Mouse (Mus musculus): ENCODE data around the gene Dynlt1a. TPM values are rescaled to one million over a fixed set of nuclear protein-coding genes. Genes with fewer than 3 reads are reported as not detected.
"Not testable (repeated sequence)": the region's sequence is repeated elsewhere in the genome, so short reads cannot be mapped to it uniquely, and the experiment has no call there.

Dynlt1a gene
- total RNA-seq, 2 experiments from 2014 or later: 14.9 to 16.2 TPM

DNA sequence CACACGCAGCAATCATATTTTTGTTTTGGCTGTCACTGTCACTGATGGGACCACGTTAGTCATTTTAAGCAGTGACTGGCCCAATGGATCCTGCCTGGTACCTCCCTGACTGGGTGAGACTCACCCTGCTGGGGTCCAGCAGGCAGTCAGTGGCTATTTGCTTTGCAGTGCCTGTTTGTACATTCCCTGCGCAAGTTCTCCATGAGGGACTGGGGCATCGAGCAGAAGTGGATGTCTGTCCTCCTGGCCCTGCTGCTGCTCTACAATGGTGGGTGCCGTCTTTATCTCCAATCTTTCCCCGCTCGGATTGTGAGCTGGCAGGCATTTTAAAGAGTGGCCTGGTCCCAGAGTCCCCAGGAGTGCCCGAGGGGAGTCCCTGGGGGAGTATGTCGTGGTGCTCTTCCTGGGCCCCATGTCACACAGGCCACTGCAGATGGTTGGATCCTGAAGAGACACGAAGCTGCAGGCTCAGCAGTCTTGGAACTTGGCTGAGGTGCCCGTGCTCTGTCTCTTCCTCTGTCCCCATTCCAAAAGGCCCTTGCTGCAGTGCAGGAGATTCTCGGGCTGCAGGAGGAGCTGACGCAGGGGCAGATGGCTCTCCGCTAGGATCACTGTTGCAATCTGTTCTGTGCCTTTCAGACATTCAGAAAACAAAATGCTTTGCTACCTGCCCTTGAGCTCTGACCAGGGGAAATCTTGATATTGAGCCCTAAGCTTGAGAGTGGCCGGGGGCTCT, 20.1 kb downstream of the Dynlt1a start:
- intact Hi-C loops (cut with DNase I); DNase-seq (ENCODE audit: low spot score in 2 of 2): not testable (repeated sequence)

DNA sequence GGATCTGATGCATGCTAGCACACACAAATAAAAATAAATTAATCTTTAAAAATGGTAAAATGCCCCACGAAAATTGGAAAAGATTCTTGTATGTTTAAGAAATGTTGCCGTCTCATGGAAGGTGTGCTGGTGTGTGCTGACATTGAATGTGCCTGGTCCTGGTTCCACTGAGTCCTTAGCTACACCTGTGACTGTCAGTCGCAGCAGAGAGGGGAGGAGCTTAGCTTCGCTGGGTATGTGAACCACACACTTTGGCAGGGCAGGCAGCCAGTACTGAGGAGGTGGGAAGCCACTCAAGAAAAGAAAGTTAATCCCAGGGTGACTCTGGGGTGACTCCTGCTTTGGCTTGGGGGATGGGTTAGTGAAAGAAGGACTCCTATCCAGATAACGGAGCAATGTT, 23.4 kb downstream of the Dynlt1a start:
- intact Hi-C loops (cut with DNase I): not testable (repeated sequence)

DNA sequence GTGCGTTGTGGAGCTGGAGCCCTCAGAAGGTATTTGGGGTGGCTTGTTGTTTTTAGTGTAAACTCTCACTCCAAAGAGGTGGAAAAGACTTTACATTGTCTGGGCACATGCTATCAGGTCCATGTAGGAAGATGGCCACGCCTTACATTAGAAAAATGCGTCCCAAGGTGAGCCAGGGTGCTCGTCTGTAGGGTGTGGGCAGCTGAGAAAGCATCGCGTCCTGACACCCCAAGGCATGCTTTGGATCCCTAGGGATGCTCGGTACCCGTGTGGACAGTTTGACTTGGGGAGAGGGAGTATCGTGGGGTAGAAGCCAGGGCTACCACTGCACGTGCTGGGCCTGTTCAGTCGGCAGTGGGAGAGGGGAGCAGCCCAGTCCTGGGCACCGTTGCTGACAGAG, 28.3 kb downstream of the Dynlt1a start:
- intact Hi-C loops (cut with DNase I): not testable (repeated sequence)

More for the DNA sequence above, 23.4 kb downstream of the Dynlt1a start:
- not testable (repeated sequence) for DNase-seq (ENCODE audit: low spot score in 2 of 2)

DNA sequence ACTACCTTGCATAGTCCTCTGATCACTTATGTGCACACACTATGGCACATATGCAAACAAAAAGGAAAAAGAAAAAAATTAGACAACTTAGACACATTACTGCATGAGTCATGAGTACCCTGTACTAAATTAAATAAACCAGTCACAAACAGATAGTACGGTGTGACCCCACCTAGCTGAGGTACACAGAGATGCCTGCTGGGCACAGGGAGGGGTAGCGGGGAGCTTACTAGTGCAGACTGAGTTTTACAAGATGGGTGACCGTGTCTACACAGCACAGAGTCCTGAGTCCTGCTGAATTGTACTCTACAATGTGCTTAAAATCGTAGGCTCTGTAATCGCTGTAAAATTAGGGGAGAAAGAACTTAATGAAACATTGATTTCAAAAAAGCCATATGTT, 31.1 kb downstream of the Dynlt1a start:
- DNase-seq (ENCODE audit: low spot score in 2 of 2); intact Hi-C loops (cut with DNase I): not testable (repeated sequence)

More for the DNA sequence above, 28.3 kb downstream of the Dynlt1a start:
- DNase-seq (ENCODE audit: low spot score in 2 of 2): not testable (repeated sequence)

DNA sequence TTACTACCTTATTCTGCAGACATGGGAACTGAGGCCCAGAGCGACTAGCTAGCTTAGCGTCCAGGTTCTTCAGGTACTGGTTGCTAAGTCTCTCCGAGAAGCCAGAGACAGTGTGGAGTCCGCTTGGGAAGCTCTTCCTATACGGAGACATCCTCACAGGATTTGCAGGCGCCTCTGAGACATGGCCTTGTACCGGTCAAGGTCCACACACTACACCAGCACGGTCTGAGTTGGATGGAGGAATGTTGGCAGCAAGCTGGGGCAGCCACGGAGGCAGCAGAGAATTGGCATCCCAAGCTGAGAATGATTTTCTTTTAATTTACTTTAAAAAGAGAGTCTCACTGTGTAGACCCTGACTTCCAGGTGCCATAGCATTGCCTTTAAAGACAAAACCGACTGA, 34.2 kb downstream of the Dynlt1a start:
- intact Hi-C loops (cut with DNase I); DNase-seq (ENCODE audit: low spot score in 2 of 2): not testable (repeated sequence)

DNA sequence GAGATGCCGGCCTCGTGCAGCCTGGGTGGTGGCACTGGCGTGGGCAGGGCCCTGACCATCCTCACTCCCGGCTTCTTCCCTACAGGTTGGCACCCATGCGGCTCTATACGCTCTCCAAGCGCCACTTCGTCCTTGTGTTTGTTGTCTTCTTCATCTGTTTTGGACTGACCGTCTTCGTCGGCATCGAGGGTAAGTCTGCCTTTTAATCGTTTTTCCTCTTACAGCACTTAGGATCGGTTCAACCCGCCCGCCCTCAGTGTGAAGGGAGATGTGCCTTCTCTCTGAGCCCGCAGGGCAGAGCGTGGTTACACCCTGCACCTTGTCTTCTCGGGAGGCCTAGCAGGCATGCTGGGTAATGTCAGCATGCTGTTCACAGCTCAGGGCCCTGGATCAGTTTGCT, 36.8 kb downstream of the Dynlt1a start:
- intact Hi-C loops (cut with DNase I); DNase-seq (ENCODE audit: low spot score in 2 of 2): not testable (repeated sequence)

DNA sequence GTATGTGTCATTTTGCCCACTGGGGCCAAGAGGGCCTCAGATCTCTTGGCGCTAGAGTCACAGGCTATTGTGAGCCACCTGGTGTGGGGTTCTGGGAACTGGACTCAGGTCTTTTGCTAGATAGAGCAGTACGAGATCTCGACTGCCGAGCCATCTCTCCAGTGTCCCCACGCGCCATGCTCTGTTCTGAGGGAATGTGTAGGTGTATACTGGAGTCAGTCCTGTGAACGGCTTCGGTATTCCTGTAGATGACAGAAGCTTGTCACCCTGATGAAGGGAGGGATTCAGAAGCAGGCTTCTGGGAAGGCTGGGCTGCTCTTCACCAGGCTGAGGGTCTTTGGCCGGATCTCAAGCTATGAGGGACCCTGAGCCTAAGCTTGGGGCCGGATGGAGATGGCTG, 37.5 kb downstream of the Dynlt1a start:
- intact Hi-C loops (cut with DNase I); DNase-seq (ENCODE audit: low spot score in 2 of 2): not testable (repeated sequence)

DNA sequence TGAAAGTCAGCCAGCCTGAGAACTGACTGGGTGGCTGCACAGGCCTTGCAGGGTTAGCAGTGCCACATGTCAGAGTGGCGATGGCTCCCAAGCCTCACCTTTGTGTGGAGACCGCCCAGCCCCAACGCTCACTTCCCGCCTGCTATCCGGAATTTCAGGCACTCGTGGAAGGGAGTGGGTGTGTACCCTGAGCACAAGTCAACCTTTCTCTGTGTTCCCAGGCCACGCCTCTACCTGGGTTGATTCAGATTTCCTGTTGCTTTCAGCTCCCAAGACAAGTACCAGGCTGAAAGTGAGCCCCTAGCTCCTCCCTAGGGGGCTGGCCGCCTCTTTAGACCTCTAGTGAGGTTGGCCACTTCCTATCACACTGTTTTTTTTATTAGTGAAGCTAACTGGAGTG, 38.1 kb downstream of the Dynlt1a start:
- DNase-seq (ENCODE audit: low spot score in 2 of 2); intact Hi-C loops (cut with DNase I): not testable (repeated sequence)

DNA sequence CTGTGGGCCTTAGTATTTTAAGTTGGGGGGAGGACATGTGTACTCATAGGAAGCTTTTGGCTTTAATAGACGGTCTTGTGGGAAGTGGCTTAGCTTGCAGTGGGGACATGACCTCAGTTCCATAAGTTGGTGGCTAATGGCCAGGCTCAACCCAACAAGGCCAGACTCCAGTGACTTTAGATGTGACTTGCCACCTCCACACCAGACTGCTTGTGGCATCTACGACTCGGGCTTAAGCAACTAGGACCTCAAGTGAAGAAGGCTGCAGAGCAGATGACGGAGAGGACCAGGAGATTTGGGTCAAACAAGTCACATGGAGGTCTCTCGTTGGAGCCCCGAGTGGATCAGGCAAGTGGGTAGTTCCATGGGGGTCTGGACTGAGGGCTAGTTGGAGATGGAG, 42.6 kb downstream of the Dynlt1a start:
- DNase-seq (ENCODE audit: low spot score in 2 of 2); intact Hi-C loops (cut with DNase I): not testable (repeated sequence)

DNA sequence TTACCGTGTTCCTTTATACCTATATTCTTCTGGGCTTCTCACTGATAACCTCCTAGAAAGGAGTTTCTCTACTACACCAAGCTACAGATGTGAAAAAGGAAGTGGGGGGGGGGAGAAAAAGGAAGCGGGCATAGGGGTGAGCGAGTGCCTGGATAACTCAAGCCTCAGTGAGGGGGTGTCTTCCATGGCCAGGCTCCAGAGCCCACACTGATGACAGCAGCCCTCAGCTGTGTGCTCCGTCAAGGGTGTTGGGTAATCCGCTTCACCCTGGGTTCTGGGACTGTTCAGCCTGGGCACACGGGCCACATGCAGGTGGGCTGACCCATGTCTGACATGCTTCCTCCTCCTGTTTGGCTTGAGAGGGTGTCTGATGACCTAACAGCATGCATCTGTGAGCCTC, 45.3 kb downstream of the Dynlt1a start:
- DNase-seq (ENCODE audit: low spot score in 2 of 2); intact Hi-C loops (cut with DNase I): not testable (repeated sequence)

DNA sequence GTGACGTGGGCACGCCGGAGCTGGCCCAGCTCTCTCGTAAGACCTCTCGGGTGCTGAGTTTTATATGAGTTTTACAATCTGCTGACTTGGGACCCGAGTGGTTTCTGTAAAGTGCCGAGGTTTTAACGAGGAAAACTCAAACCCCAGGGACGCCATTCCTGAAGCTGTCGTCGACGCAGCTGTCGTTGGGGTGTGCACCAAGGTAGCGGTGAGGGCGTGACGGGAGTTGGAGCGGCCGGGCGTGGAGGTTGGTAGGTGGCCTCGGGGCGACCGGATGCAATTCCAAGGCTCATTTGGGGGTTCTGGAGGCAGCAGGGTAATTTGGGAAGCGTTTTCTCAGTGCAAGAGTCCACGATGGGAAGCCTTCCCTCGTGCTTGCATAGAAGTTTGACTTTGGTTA, 46.5 kb downstream of the Dynlt1a start:
- DNase-seq (ENCODE audit: low spot score in 2 of 2); intact Hi-C loops (cut with DNase I): not testable (repeated sequence)

DNA sequence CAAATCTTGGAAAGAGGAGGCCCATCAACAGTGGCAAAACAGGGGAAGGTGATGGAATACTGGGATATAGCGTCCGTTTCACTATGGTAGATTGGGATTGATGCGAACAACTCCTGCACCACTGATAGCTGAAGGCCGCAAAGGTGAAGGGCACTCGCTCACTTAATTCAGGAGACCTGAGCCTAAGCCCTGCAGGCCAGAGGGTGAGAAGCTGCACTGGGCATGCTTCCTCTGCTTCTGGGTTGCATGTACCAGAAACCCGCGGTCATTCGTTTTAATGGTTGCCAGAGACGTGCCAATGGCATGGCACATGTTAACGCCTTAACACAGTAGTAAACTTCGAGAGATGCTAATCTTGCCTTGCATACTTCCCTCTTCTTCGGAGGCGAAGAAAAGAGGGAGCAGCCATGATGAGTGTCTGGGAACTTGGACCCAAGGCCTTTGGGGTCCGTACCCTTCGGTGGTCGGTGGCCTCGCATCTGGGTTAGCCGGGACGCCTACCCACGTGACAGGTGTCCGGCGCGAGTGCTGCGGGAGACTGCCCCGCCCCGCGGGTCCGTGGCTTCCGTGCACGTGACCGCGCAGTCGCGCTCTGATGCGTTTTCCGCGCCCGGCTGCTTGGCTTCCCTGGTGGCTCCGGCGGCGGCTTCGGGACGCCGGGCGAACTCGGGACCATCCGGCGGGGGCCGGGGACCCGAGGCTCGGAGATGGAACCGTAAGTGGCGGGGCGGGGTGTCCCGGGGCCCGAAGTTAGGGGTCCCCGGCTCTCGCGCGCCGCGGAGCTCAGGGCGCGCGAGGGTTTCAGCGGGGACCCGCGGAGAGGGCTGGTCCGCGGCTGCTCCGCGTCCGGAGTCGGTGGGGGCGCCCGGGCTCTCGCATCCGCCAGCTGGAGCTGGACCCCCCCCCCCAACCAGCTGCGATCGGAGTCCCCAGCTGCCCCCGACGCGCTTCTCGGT, 47.1 kb downstream of the Dynlt1a start:
- intact Hi-C loops (cut with DNase I); DNase-seq (ENCODE audit: low spot score in 2 of 2): not testable (repeated sequence)

DNA sequence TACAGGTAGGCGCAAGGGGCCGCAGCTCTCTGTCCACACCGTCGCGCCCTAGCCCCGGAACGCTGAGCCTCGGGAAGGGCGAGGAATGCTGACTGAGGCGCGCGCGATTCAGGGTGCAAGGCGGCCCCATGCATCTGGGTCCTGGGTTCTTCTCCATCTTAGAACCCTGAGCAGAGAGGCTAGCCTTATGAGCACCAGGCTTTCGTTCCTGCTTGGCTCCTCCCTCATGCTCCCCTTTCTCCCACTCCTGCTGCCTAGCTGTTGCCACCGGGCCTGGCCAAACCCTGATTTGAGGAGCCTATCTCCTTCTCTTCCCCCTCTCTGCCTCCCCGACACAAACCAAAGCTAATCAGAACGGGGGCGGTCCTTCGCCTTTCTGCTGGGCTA, 60.2 kb downstream of the Dynlt1a start:
- intact Hi-C loops (cut with DNase I): not testable (repeated sequence)
- DNase-seq (ENCODE audit: low spot score in 2 of 2): peak; percentile 71 to 90

DNA sequence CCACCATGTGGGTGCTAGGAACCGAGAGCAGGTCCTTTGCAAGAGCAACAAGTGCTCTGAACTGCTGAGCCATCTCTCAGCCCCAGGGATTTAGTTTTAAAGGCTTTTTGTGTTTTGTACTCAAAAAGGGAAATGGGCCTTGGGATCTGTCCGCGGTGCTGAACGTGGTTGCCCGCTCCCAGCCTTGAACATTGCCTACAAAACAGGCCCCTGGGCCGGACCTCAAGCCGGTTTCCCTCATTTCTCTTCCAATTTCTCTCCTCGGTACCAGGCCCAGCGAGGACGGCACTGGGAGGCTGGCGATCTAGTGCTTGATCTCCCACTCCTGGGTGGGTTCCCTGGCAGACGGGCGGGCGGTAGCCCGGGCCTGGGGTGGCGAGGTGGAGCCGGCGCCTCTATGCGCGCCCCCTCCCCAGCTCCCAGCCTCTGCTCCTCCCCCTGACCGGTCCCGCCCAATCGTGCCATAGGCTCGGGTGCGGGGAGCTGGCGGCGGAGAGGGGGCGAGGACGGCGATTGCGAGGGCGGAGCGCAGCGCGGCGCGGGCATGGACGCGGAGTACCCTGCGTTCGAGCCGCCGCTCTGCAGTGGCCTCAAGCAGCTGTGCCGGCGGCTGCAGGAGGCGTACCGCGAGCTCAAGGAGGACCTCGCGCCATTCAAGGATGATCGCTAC, 60.8 kb downstream of the Dynlt1a start, which contains the start of gene Tmem181a:
TSS of gene Tmem181a (plus strand) at position 461 of the 670 bp plus-strand sequence.
- DNase-seq (ENCODE audit: low spot score in 2 of 2); intact Hi-C loops (cut with DNase I): not testable (repeated sequence)

Other genes with a start within 250 kb of the Dynlt1a start
- 10 to 100 TPM; 15.5 to 16.3 TPM for gene Serac1, start 237.8 kb downstream of the Dynlt1a start, total RNA-seq (2021)
- gene Gtf2h5, start 237.7 kb downstream of the Dynlt1a start, total RNA-seq (2021): 100 to 1,000 TPM; 140 to 152 TPM
- 100 to 1,000 TPM; 236 to 261 TPM for gene Tulp4, start 211.1 kb downstream of the Dynlt1a start, total RNA-seq (2021)
- gene Tmem181a, start 60.6 kb downstream of the Dynlt1a start, total RNA-seq (2021): 10 to 100 TPM; 93.1 to 93.7 TPM
- gene Dynlt1b, start 112.6 kb upstream of the Dynlt1a start, total RNA-seq (2021): 100 to 1,000 TPM; 149 to 156 TPM